Mouse (Mus musculus): ENCODE results near the gene Prss46.

- TF ChIP-seq CTCF (conservative IDR thresholded peaks at IDR 0.05; ENCODE audit: low read length) (no peak), POU5F1 (IDR thresholded peaks at IDR 0.05; ENCODE audit: borderline replicate concordance, low read length) (no peak), NANOG (IDR thresholded peaks at IDR 0.05; ENCODE audit: borderline replicate concordance, low read length) (no peak)
Measured at GRCm38 (mm10) chr9:110877888-110878287, 33.6 kb downstream of the Prss46 start.
